Mouse (Mus musculus): ENCODE data around the gene Cdc42ep1.

- no peak for TF ChIP-seq E2F4 (IDR thresholded peaks at IDR 0.05; ENCODE audit: borderline replicate concordance, low read depth, low read length)
- no peak for TF ChIP-seq CTCF (IDR thresholded peaks at IDR 0.05 in 2 of 3, conservative IDR thresholded peaks at IDR 0.05 in 1 of 3; ENCODE audit: control insufficient read depth in 1 of 3, insufficient read depth in 1 of 3, low read depth in 2 of 3, low read length in 3 of 3, poor library complexity in 1 of 3, severe bottlenecking in 1 of 3)
- no peak for TF ChIP-seq POLR2A (IDR thresholded peaks at IDR 0.05; ENCODE audit: control insufficient read depth in 1 of 2, insufficient read depth in 1 of 2, low read depth in 1 of 2, low read length in 2 of 2, poor library complexity in 1 of 2)
- TF ChIP-seq EP300 (IDR thresholded peaks at IDR 0.05; ENCODE audit: low read depth in 1 of 2, low read length in 2 of 2) = no peak
Observed at GRCm38 (mm10) chr15:78896149-78896548, 53.7 kb downstream of the Cdc42ep1 start.

Data from MEL (cell line).